Mouse (Mus musculus): ENCODE results near the gene Ddx19a. TPM values are rescaled to one million over a fixed set of nuclear protein-coding genes. Genes with fewer than 3 reads are reported as not detected.
A peak's percentile ranks its signal among the peaks of the same experiment; 100 is the strongest.
"Not testable (repeated sequence)": the region's sequence is repeated elsewhere in the genome, so short reads cannot be mapped to it uniquely, and the experiment has no call there.

The Ddx19a gene
- polyA plus RNA-seq, 1 experiment from 2014 or later = 8.6 TPM

DNA sequence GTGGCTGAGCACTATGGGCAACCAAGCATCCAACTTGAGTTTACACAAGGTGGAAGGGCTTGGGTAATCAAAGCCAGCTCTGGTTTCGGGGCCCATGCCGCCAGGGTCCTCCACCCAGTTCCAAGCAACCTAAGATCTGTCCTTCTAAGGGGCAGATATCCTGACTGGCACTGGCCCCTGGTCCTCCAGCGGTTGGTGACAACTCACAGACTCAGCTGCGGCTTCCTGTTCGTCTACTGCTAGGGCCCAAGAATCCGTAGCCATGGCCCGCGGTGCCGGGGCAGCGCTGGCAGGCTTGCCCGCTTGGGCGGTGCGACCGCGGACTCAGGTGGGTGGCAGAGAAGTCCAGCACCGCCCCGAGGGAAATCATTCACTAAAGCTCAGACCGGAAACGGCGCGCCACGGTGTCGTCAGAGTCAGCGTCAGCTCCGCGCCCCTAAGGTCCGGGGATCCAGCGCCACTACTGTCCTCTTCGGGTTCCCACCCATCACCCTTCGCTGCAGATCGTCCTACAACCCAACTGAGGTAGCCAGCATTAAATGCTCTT lies 29.9 kb upstream of the Ddx19a start:
- H3K9me3 ChIP-seq (replicated peaks) = no peaks in the 10 kb centered on the region
- peak overlapping the region; percentile 70 for H3K27ac ChIP-seq
- WGBS = under 1% methylated on average over 31 of the region's 31 CpGs
- 0 out of 2 replicates have a peak, but pooled peaks cover 8% of the 10 kb centered on the region for H3K27me3 ChIP-seq
- peak overlapping the region; percentile 77 for H3K9ac ChIP-seq
- peak overlapping the region; percentile 69 for H3K4me3 ChIP-seq
- H3K36me3 ChIP-seq = no peaks in the 10 kb centered on the region
- H3K4me2 ChIP-seq = peak overlapping the region; percentile 77
- H3K4me1 ChIP-seq (replicated peaks) = 0 out of 2 replicates have a peak, but pooled peaks cover 2% of the 10 kb centered on the region
- peak; percentile 91 for ATAC-seq (replicated peaks; ENCODE audit: insufficient number of reproducible peaks, insufficient read depth, low FRiP score, low read depth)

DNA sequence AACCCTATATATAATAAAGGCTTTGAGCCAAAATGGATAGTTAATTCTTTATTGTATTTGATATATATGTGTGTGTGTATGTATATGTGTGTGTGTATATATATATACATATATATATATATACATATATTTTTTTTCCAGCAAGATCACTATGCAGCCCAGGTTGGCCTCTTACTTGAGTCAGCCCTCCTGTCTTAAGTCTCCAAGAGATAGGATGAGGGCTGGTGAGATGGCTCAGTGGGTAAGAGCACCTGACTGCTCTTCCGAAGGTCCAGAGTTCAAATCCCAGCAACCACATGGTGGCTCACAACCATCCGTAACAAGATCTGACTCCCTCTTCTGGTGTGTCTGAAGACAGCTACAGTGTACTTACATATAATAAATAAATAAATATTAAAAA lies 29.0 kb upstream of the Ddx19a start:
- not testable (repeated sequence) for H3K4me2 ChIP-seq; H3K9me3 ChIP-seq (replicated peaks); H3K27me3 ChIP-seq; H3K4me3 ChIP-seq; H3K4me1 ChIP-seq (replicated peaks); H3K9ac ChIP-seq; ATAC-seq (replicated peaks; ENCODE audit: insufficient number of reproducible peaks, insufficient read depth, low FRiP score, low read depth); H3K36me3 ChIP-seq; H3K27ac ChIP-seq
- WGBS = 71% methylated on average over 2 of the region's 2 CpGs

DNA sequence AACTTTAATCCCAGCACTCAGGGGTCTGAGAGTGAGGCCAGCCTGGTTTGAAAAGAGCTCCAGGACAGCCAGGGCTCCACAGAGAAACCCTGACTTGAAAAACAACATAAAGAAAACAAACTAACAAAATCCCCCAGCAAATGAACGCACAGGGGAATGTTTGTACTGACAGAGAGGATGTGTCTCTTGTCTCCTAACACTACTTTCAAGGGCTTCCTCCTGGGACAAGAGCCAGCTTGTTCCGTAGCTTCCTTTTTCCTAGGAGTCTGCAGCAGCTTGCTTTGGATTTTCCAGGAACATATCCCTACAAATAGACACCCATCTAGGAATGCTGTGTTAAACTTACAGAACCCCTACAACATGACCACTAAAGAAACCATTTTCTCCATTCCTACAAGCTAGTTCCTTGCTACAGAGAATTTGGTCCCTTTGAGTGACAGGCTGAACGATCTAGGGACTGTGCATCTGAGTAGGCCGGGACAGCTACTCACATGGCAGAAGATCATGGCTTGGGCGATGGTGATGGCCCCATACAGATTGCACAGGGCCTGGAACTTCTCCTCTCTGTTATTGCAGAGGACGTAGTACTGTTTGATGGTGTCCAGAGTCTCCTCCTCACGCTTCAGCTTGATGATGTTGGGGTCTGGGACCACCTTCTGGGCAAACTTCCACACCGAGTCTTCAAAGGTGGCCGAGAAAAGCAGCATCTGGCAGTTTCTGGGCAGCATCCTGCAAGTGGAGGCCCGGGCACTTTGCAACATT lies 12.8 kb upstream of the Ddx19a start:
- not testable (repeated sequence) for ATAC-seq (replicated peaks; ENCODE audit: insufficient number of reproducible peaks, insufficient read depth, low FRiP score, low read depth); H3K9ac ChIP-seq; H3K9me3 ChIP-seq (replicated peaks); H3K4me1 ChIP-seq (replicated peaks); H3K27me3 ChIP-seq; H3K4me2 ChIP-seq; H3K4me3 ChIP-seq; H3K27ac ChIP-seq
- WGBS = 84% methylated on average over 7 of the region's 10 CpGs
- peaks cover 31% of the 10 kb centered on the region for H3K36me3 ChIP-seq

DNA sequence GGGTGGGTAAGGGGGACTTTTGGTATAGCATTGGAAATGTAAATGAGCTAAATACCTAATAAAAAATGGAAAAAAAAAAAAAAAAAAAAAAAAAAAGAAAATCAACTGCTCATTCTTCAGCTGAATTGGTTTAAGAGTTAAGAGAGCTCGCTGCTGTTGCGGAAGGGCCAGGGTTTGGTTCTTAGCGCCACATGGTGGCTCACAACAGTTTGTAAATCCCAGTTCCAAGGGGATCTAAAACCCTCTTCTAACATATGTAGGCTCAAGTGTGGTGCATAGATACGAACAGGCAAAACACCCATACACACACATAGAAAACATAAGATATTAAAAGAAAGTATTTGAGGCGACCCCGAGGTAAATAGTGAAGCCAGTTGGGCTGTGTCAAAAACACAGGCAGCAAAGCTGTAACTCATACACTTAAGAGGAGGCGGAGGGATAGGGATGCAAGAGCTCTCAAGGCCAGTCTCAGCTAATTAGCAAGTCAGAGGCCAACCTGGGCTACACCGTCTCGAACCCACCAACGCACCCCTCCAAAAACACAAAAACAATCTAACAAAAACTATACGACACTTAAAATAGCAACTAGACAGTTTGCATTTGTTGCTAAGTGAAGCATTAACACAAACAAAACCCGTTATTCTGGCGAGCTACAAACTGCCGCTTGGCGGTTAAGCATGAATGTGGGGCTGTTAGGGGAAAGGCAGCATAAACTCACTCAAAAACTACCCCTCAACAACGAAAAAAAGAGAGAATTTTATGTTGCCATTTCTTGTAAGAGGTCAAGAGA lies 764 bp downstream of the Ddx19a start:
- Histone ChIP-seq H3K9me3 (replicated peaks) (no peaks in the 10 kb centered on the region), H3K27me3 (no peaks in the 10 kb centered on the region), H3K9ac (peak overlapping the region; percentile 81), H3K27ac (peak overlapping the region; percentile 84), H3K4me1 (replicated peaks) (peaks cover 12% of the 10 kb centered on the region), H3K4me3 (peak overlapping the region; percentile 77), H3K4me2 (peak overlapping the region; percentile 74), H3K36me3 (peaks cover 16% of the 10 kb centered on the region)
- WGBS = 36% methylated on average over 16 of the region's 16 CpGs
- ATAC-seq (replicated peaks; ENCODE audit: insufficient number of reproducible peaks, insufficient read depth, low FRiP score, low read depth) = no peak

DNA sequence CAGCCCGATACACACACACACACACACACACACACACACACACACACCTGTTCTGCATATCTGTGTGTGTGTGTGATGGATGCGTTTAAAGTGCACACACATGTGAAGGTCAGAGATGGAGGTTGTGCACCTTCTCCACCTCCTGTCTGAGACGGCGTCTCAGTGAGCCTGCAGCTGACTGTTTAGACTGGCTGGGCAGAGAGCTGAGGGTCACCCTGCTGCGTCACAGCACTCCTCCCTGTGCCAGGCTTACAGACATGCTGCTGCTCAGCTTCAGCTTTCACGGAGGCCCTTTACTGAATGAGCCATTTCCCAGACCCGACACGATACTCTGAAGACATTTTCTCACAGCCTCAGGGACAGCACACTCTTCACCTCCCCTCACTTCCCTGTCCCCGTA lies 7.6 kb downstream of the Ddx19a start:
- ATAC-seq (replicated peaks; ENCODE audit: insufficient number of reproducible peaks, insufficient read depth, low FRiP score, low read depth) = no peak
- Histone ChIP-seq H3K9me3 (replicated peaks) (no peaks in the 10 kb centered on the region), H3K27me3 (no peaks in the 10 kb centered on the region), H3K9ac (no peak overlapping the region), H3K4me2 (no peak overlapping the region), H3K4me1 (replicated peaks) (no peaks in the 10 kb centered on the region), H3K27ac (no peak overlapping the region), H3K36me3 (peaks cover 71% of the 10 kb centered on the region), H3K4me3 (no peak overlapping the region)
- WGBS = 87% methylated on average over 9 of the region's 9 CpGs

DNA sequence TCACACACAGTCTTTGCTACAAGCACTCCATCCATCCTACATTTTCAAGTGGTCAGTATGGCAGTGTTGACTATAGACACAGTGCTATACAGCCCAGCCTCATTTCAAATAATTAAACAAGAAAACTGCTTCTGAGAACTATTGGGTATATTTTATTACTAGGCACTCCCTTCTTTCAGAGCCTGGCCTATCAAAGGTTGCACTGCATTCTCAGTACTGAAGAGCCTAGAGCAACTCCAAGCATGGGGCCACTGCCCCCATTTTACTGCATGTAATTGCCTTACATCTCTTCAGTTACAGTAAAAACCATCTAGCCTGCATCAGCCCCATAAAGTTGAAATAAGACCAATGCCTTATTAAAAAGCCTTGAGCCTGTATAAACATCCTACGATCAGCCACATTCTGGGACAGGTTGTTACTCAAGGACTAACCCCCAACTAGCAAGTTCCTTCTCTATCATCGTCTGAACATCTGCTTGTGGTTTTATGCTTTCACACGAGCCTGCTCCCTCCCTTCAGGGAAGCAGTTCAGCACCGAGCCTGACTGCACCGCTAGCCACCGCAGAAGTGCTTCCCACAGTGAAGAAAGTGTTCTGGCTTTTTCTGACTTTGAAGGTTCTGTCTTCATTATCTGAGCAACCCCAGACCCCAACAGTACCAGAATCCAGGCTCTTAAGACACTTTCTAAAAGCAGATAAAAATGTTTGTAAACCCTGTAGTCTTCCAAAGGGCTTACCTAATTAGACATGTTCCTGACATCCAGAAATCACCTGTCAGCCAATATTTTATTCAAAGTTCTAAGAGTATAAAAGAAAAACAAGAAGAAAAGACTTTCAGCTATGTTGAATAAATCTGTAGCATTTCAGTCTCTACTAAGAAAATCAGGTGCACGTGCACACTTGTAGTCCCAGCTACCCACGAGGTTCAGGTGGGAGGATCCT lies 9.5 kb downstream of the Ddx19a start:
- 80% methylated on average over 8 of the region's 8 CpGs for WGBS

DNA sequence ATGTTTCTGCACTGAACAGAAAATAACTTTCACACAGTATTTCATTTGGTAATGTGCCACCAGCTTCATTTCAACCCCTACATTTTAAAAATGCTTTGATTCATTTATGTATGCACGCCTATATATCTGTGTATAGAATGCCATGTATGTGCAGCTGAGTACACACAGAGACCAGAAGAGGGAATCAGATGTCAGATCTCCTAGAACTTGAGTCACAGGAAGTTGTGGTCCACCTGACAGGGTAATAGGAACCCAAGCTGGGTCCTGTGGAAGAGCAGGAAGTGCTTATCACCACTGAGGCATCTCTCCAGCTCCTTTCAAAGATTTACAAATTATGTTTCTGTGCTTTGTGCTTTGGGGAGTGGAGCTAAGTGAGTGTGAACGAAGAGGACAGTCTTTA lies 16.3 kb downstream of the Ddx19a start:
- H3K36me3 ChIP-seq = peaks cover 73% of the 10 kb centered on the region
- WGBS = 83% methylated on average over 2 of the region's 2 CpGs
- no peak for ATAC-seq (replicated peaks; ENCODE audit: insufficient number of reproducible peaks, insufficient read depth, low FRiP score, low read depth)

More for the DNA sequence above, 9.5 kb downstream of the Ddx19a start:
- ATAC-seq (replicated peaks; ENCODE audit: insufficient number of reproducible peaks, insufficient read depth, low FRiP score, low read depth) = no peak
- Histone ChIP-seq H3K4me2 (no peak overlapping the region), H3K27me3 (no peaks in the 10 kb centered on the region), H3K9ac (no peak overlapping the region), H3K4me1 (replicated peaks) (no peaks in the 10 kb centered on the region), H3K27ac (no peak overlapping the region), H3K4me3 (no peak overlapping the region), H3K36me3 (peaks cover 86% of the 10 kb centered on the region), H3K9me3 (replicated peaks) (no peaks in the 10 kb centered on the region)

DNA sequence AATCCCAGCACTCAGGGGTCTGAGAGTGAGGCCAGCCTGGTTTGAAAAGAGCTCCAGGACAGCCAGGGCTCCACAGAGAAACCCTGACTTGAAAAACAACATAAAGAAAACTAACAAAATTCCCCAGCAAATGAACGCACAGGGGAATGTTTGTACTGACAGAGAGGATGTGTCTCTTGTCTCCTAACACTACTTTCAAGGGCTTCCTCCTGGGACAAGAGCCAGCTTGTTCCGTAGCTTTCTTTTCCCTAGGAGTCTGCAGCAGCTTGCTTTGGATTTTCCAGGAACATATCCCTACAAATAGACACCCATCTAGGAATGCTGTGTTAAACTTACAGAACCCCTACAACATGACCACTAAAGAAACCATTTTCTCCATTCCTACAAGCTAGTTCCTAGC lies 19.6 kb downstream of the Ddx19a start:
- H3K27ac ChIP-seq; ATAC-seq (replicated peaks; ENCODE audit: insufficient number of reproducible peaks, insufficient read depth, low FRiP score, low read depth); H3K27me3 ChIP-seq; H3K4me2 ChIP-seq; H3K4me1 ChIP-seq (replicated peaks); H3K9me3 ChIP-seq (replicated peaks); H3K9ac ChIP-seq; H3K4me3 ChIP-seq: not testable (repeated sequence)
- H3K36me3 ChIP-seq = peaks cover 59% of the 10 kb centered on the region
- 52% methylated on average over 2 of the region's 2 CpGs for WGBS

More for the DNA sequence above, 16.3 kb downstream of the Ddx19a start:
- Histone ChIP-seq H3K4me2 (no peak overlapping the region), H3K4me3 (no peak overlapping the region), H3K27ac (no peak overlapping the region), H3K27me3 (no peaks in the 10 kb centered on the region), H3K9me3 (replicated peaks) (no peaks in the 10 kb centered on the region), H3K4me1 (replicated peaks) (no peaks in the 10 kb centered on the region), H3K9ac (no peak overlapping the region)

DNA sequence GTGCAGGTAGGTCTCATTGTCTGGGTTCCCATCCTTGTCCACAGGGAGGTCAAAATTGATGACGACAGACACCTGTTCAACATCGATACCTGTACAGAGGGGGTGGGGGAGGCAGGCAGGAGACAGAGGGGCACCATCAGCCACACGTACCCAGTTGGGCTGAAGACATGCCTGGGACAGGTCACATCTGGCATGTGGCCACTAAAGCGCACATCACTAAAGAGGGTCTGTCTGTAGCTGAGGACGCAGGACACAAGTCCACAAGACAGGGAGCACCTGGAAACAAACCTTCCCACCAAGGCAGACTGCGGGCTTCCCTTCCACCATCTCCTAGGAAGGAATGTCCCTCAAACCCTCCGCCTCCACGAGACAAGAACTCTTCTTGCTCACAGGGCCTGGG lies 21.1 kb downstream of the Ddx19a start:
- H3K9me3 ChIP-seq (replicated peaks); H3K4me3 ChIP-seq; H3K4me1 ChIP-seq (replicated peaks); H3K27ac ChIP-seq; H3K27me3 ChIP-seq; ATAC-seq (replicated peaks; ENCODE audit: insufficient number of reproducible peaks, insufficient read depth, low FRiP score, low read depth); H3K9ac ChIP-seq; H3K4me2 ChIP-seq: not testable (repeated sequence)
- WGBS = 90% methylated on average over 8 of the region's 8 CpGs
- peaks cover 46% of the 10 kb centered on the region for H3K36me3 ChIP-seq

DNA sequence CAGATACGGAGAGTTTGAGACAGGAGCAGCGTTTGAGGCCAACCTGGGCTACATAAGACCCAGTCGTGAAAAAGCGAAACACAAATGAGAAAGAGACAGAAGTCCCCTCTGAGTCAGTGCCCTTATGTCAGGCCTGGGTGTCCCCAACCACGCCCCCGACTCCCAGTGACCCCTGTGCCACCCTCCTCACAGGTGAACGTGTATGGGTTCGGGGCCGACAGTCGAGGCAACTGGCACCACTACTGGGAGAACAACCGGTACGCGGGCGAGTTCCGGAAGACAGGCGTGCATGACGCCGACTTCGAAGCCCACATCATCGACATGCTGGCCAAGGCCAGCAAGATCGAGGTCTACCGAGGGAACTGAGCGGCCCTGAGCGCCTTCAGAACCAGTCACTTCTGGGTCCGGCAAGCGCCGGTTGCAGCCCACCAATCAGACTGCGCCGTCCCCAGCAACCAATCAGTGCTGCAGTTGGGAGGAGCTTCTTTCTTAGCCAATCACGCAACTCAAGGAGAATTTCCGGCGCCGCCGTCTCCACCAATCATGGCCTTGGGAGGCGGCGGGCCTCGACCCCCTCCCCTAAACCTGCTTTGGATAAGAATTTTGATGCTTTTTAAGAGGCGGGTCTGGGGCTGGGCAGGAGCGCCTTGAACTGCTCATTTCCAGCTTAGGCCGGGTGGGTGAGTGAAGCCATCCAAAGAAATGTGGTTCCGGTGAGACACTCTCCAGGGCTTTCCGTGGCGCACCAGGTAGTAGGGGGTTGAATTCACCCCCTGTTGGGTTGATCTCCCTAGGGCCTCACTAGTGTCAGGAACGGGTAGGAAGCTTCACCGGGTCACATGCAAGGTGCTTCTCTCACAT lies 27.5 kb downstream of the Ddx19a start:
- WGBS = 7% methylated on average over 45 of the region's 45 CpGs
- peak overlapping the region; percentile 58 for H3K9ac ChIP-seq
- H3K4me2 ChIP-seq = peak overlapping the region; percentile 92
- peak overlapping the region; percentile 62 for H3K4me3 ChIP-seq
- peak overlapping the region; percentile 51 for H3K27ac ChIP-seq
- peaks cover 26% of the 10 kb centered on the region for H3K4me1 ChIP-seq (replicated peaks)
- peaks cover 15% of the 10 kb centered on the region for H3K36me3 ChIP-seq
- peak; percentile 89 for ATAC-seq (replicated peaks; ENCODE audit: insufficient number of reproducible peaks, insufficient read depth, low FRiP score, low read depth)
- H3K27me3 ChIP-seq = no peaks in the 10 kb centered on the region
- H3K9me3 ChIP-seq (replicated peaks) = no peaks in the 10 kb centered on the region

Data from heart, embryonic 15.5 days (tissue).